Mouse (Mus musculus): ENCODE measurements at regions not wholly inside any gene's neighbourhood (a gene's known extent, or its start where the extent isn't known, plus 50 kb on each side); places are given as distances from the start of the nearest gene placed in this dataset.

- DNase-seq (ENCODE audit: low spot score), result no peak
- Histone ChIP-seq H3K36me3 (replicated peaks) (no peaks in the 10 kb centered on the region), H3K9me3 (no peaks in the 10 kb centered on the region), H3K4me1 (no peaks in the 10 kb centered on the region), H3K4me3 (no peak overlapping the region), H3K27ac (replicated peaks) (no peak overlapping the region), H3K27me3 (replicated peaks; ENCODE audit: low read depth, poor library complexity, severe bottlenecking) (no peaks in the 10 kb centered on the region)
- 67% methylated on average over 2 of the region's 2 CpGs for whole genome bisulfite sequencing
These were observed 272.4 kb upstream of the Dach1 start for GRCm38 (mm10) chr14:98441954-98442353.

GRCm38 (mm10) chr14:98431959-98432358, 262.4 kb upstream of the Dach1 start:
- Histone ChIP-seq H3K27ac (replicated peaks) (no peak overlapping the region), H3K27me3 (replicated peaks; ENCODE audit: low read depth, poor library complexity, severe bottlenecking) (no peaks in the 10 kb centered on the region), H3K4me3 (no peak overlapping the region), H3K9me3 (no peaks in the 10 kb centered on the region), H3K36me3 (replicated peaks) (no peaks in the 10 kb centered on the region), H3K4me1 (0 out of 2 replicates have a peak, but pooled peaks cover 5% of the 10 kb centered on the region)
- WGBS, result 51% methylated on average over 11 of the region's 11 CpGs
- peak; percentile 17 for DNase-seq (ENCODE audit: low spot score)

GRCm38 (mm10) chr14:98417719-98418118, 248.2 kb upstream of the Dach1 start:
- Histone ChIP-seq H3K4me1 (no peaks in the 10 kb centered on the region), H3K9me3 (no peaks in the 10 kb centered on the region), H3K27me3 (replicated peaks; ENCODE audit: low read depth, poor library complexity, severe bottlenecking) (no peaks in the 10 kb centered on the region), H3K4me3 (no peak overlapping the region), H3K36me3 (replicated peaks) (no peaks in the 10 kb centered on the region), H3K27ac (replicated peaks) (no peak overlapping the region)
- no peak for DNase-seq (ENCODE audit: low spot score)
- WGBS, result 58% methylated on average over 1 of the region's 1 CpGs

GRCm38 (mm10) chr14:98414201-98414600, 244.6 kb upstream of the Dach1 start:
- 62% methylated on average over 7 of the region's 7 CpGs for WGBS
- no peak overlapping the region for H3K27ac ChIP-seq (replicated peaks)
- H3K27me3 ChIP-seq (replicated peaks; ENCODE audit: low read depth, poor library complexity, severe bottlenecking), result no peaks in the 10 kb centered on the region
- no peaks in the 10 kb centered on the region for H3K9me3 ChIP-seq
- H3K4me3 ChIP-seq, result no peak overlapping the region
- no peaks in the 10 kb centered on the region for H3K36me3 ChIP-seq (replicated peaks)
- peak; percentile 24 for DNase-seq (ENCODE audit: low spot score)
- no peaks in the 10 kb centered on the region for H3K4me1 ChIP-seq

GRCm38 (mm10) chr14:98405936-98406635, 236.5 kb upstream of the Dach1 start:
- H3K9me3 ChIP-seq, result no peaks in the 10 kb centered on the region
- H3K36me3 ChIP-seq (replicated peaks), result no peaks in the 10 kb centered on the region
- no peaks in the 10 kb centered on the region for H3K27me3 ChIP-seq (replicated peaks; ENCODE audit: low read depth, poor library complexity, severe bottlenecking)
- no peak overlapping the region for H3K27ac ChIP-seq (replicated peaks)
- 56% methylated on average over 3 of the region's 3 CpGs for WGBS
- no peak for DNase-seq (ENCODE audit: low spot score)
- no peak overlapping the region for H3K4me3 ChIP-seq
- H3K4me1 ChIP-seq, result no peaks in the 10 kb centered on the region

- DNase-seq (ENCODE audit: low spot score), result no peak
- H3K4me1 ChIP-seq, result no peaks in the 10 kb centered on the region
- no peak overlapping the region for H3K4me3 ChIP-seq
- no peaks in the 10 kb centered on the region for H3K27me3 ChIP-seq (replicated peaks; ENCODE audit: low read depth, poor library complexity, severe bottlenecking)
- no peak overlapping the region for H3K27ac ChIP-seq (replicated peaks)
- 91% methylated on average over 5 of the region's 5 CpGs for WGBS
- H3K9me3 ChIP-seq, result no peaks in the 10 kb centered on the region
- H3K36me3 ChIP-seq (replicated peaks), result no peaks in the 10 kb centered on the region
These were observed 234.5 kb upstream of the Dach1 start for GRCm38 (mm10) chr14:98404026-98404425.

- WGBS, result 66% methylated on average over 4 of the region's 4 CpGs
- no peaks in the 10 kb centered on the region for H3K36me3 ChIP-seq (replicated peaks)
- no peak for DNase-seq (ENCODE audit: low spot score)
- no peaks in the 10 kb centered on the region for H3K9me3 ChIP-seq
- no peaks in the 10 kb centered on the region for H3K27me3 ChIP-seq (replicated peaks; ENCODE audit: low read depth, poor library complexity, severe bottlenecking)
- no peak overlapping the region for H3K4me3 ChIP-seq
- H3K27ac ChIP-seq (replicated peaks), result no peak overlapping the region
- H3K4me1 ChIP-seq, result no peaks in the 10 kb centered on the region
These were observed 218.3 kb upstream of the Dach1 start for GRCm38 (mm10) chr14:98387871-98388270.
